ENCODE assay signal across 8 mouse cellular contexts in genomic region chr11:97415330-97415711, GRCm38 (mm10). TPM values are rescaled to one million over a fixed set of nuclear protein-coding genes. Genes with fewer than 3 reads are reported as not detected.
A peak's percentile ranks its signal among the peaks of the same experiment; 100 is the strongest.
DNase-seq lines count a peak whose midpoint lies in the region; ATAC-seq and TF ChIP-seq lines count a peak whose summit lies in the region.

Gene Arhgap23 (plus strand): TSS chr11:97415533.

- H3K4me1 ChIP-seq in MEL (ENCODE audit: control insufficient read depth in 1 of 2, insufficient read depth in 2 of 2, low read length in 2 of 2) = peaks cover 2 to 5% of the 10 kb centered on the region in 2 experiments; a peak in 1 of 4 replicates
- H3K4me1 ChIP-seq in embryonic facial prominence, embryonic 12.5 days = peaks cover 28% of the 10 kb centered on the region
- peaks cover 54% of the 10 kb centered on the region for H3K4me1 ChIP-seq in heart, embryonic 12.5 days (replicated peaks)
- peaks cover 6% of the 10 kb centered on the region; the same call in 1 of the 2 replicates for H3K4me1 ChIP-seq in lung, embryonic 16.5 days (replicated peaks; ENCODE audit: control insufficient read depth, insufficient read depth, low read length)

- no peaks in the 10 kb centered on the region for H3K9me3 ChIP-seq in MEL (replicated peaks; ENCODE audit: insufficient read depth, low read length)
- H3K9me3 ChIP-seq in embryonic facial prominence, embryonic 12.5 days = no peaks in the 10 kb centered on the region
- no peaks in the 10 kb centered on the region for H3K9me3 ChIP-seq in heart, embryonic 12.5 days (replicated peaks)
- no peaks in the 10 kb centered on the region for H3K9me3 ChIP-seq in lung, embryonic 16.5 days (ENCODE audit: control insufficient read depth, low read length)

- peak within 1 kb of the TSS; percentile 84 to 99 for H3K4me3 ChIP-seq in MEL (ENCODE audit: control insufficient read depth in 1 of 2, insufficient read depth in 1 of 2, low read depth in 2 of 2, low read length in 2 of 2)
- H3K4me3 ChIP-seq in embryonic facial prominence, embryonic 12.5 days = peak within 1 kb of the TSS; percentile 86
- H3K4me3 ChIP-seq in heart, embryonic 12.5 days = peak within 1 kb of the TSS; percentile 94
- peak within 1 kb of the TSS; percentile 90 for H3K4me3 ChIP-seq in lung, embryonic 16.5 days (ENCODE audit: low read length)

- TF ChIP-seq EP300 in MEL (IDR thresholded peaks at IDR 0.05; ENCODE audit: low read depth in 1 of 2, low read length in 2 of 2) = no peak

- peaks cover 3% of the 10 kb centered on the region; the same call in 1 of the 2 replicates for H3K79me2 ChIP-seq in MEL (ENCODE audit: control insufficient read depth, insufficient read depth, low read length, poor library complexity)

- H3K36me3 ChIP-seq in MEL (ENCODE audit: control insufficient read depth in 1 of 2, insufficient read depth in 2 of 2, low read length in 2 of 2) = peaks cover 0 to 2% of the 10 kb centered on the region in 2 experiments; a peak in 1 of 4 replicates
- H3K36me3 ChIP-seq in embryonic facial prominence, embryonic 12.5 days = no peaks in the 10 kb centered on the region
- H3K36me3 ChIP-seq in heart, embryonic 12.5 days = peaks cover under 1% of the 10 kb centered on the region; the same call in 1 of the 2 replicates
- no peaks in the 10 kb centered on the region for H3K36me3 ChIP-seq in lung, embryonic 16.5 days (ENCODE audit: control insufficient read depth, insufficient read depth, low read length)

- WGBS in embryonic facial prominence, embryonic 12.5 days = under 1% methylated on average over 29 of the region's 29 CpGs
- WGBS in heart, embryonic 12.5 days = under 1% methylated on average over 28 of the region's 29 CpGs
- under 1% methylated on average over 29 of the region's 29 CpGs for WGBS in lung, embryonic 16.5 days

- H3K27me3 ChIP-seq in MEL (ENCODE audit: control insufficient read depth in 1 of 2, insufficient read depth in 2 of 2, low read length in 2 of 2) = no peaks in the 10 kb centered on the region
- H3K27me3 ChIP-seq in embryonic facial prominence, embryonic 12.5 days = no peaks in the 10 kb centered on the region
- H3K27me3 ChIP-seq in heart, embryonic 12.5 days (replicated peaks) = no peaks in the 10 kb centered on the region
- H3K27me3 ChIP-seq in lung, embryonic 16.5 days (ENCODE audit: control insufficient read depth, insufficient read depth, low read depth, low read length) = no peaks in the 10 kb centered on the region

- TF ChIP-seq POLR2A in MEL (IDR thresholded peaks at IDR 0.05; ENCODE audit: control insufficient read depth in 1 of 2, insufficient read depth in 1 of 2, low read depth in 1 of 2, low read length in 2 of 2, poor library complexity in 1 of 2) = peak in 1 of 2 experiments; percentile 47; a peak in 1 of 4 replicates

- no peak for TF ChIP-seq RAD21 in MEL (IDR thresholded peaks at IDR 0.05; ENCODE audit: low read depth, low read length)

- ATAC-seq in embryonic facial prominence, embryonic 12.5 days (ENCODE audit: insufficient number of reproducible peaks, insufficient read depth, low FRiP score, low TSS enrichment) = peak; percentile 24
- peak; percentile 86 for ATAC-seq in heart, embryonic 12.5 days (ENCODE audit: insufficient number of reproducible peaks, low FRiP score)
- peak; percentile 92 for ATAC-seq in lung, embryonic 16.5 days (ENCODE audit: low read depth)
- ATAC-seq in cerebellum, adult (ENCODE audit: insufficient number of reproducible peaks, low FRiP score, low TSS enrichment) = no peak

- DNase-seq in 3T3-L1 (ENCODE audit: low read depth, low spot score) = peak; percentile 73
- peak; percentile 79 for DNase-seq in MEL (ENCODE audit: low read depth, low spot score)
- peak; percentile 87 for DNase-seq in kidney, postnatal 14 days
- DNase-seq in retina, embryonic 14.5 days (ENCODE audit: low spot score) = peak; percentile 89

- TF ChIP-seq CTCF in MEL (IDR thresholded peaks at IDR 0.05 in 2 of 3, conservative IDR thresholded peaks at IDR 0.05 in 1 of 3; ENCODE audit: control insufficient read depth in 1 of 3, insufficient read depth in 1 of 3, low read depth in 2 of 3, low read length in 3 of 3, poor library complexity in 1 of 3, severe bottlenecking in 1 of 3) = 0 out of 6 replicates have a peak, but pooled peaks of 1 of the 3 experiments have one; percentile 1

- peak within 1 kb of the TSS; percentile 81 for H3K4me2 ChIP-seq in embryonic facial prominence, embryonic 12.5 days (replicated peaks)
- H3K4me2 ChIP-seq in heart, embryonic 12.5 days = peak within 1 kb of the TSS; percentile 89
- peak within 1 kb of the TSS; percentile 67 for H3K4me2 ChIP-seq in lung, embryonic 16.5 days (ENCODE audit: low read depth, low read length)

- H3K27ac ChIP-seq in MEL (ENCODE audit: control insufficient read depth, low read depth, low read length) = 0 out of 2 replicates have a peak within 1 kb of the TSS, but pooled peaks have one; percentile 6
- H3K27ac ChIP-seq in embryonic facial prominence, embryonic 12.5 days = peak within 1 kb of the TSS; percentile 79
- H3K27ac ChIP-seq in heart, embryonic 12.5 days (ENCODE audit: poor library complexity, severe bottlenecking) = peak within 1 kb of the TSS; percentile 90
- H3K27ac ChIP-seq in lung, embryonic 16.5 days (ENCODE audit: low read length) = peak within 1 kb of the TSS; percentile 93

- peak within 1 kb of the TSS; percentile 79 for H3K9ac ChIP-seq in MEL (ENCODE audit: control insufficient read depth, low read depth, low read length, poor library complexity, severe bottlenecking)
- H3K9ac ChIP-seq in embryonic facial prominence, embryonic 12.5 days = peak within 1 kb of the TSS; percentile 83
- H3K9ac ChIP-seq in heart, embryonic 12.5 days = peak within 1 kb of the TSS; percentile 93
- H3K9ac ChIP-seq in lung, embryonic 16.5 days (ENCODE audit: low read length) = peak within 1 kb of the TSS; percentile 91

TF ChIP-seq in MEL, 35 proteins besides CTCF, POLR2A, EP300 and RAD21:
- peak; percentile 28 for TF ChIP-seq NELFE (IDR thresholded peaks at IDR 0.05; ENCODE audit: low read depth, low read length)
- no peak for TF ChIP-seq HCFC1 (IDR thresholded peaks at IDR 0.05; ENCODE audit: low read depth, low read length)
- TF ChIP-seq MEF2A (IDR thresholded peaks at IDR 0.05; ENCODE audit: extremely low read depth, insufficient replicate concordance, low read depth, low read length, poor library complexity, severe bottlenecking) = no peak
- TF ChIP-seq ZMIZ1 (IDR thresholded peaks at IDR 0.05; ENCODE audit: low read depth, low read length) = no peak
- 0 out of 2 replicates have a peak, but pooled peaks have one; percentile 16 for TF ChIP-seq SIN3A (IDR thresholded peaks at IDR 0.05; ENCODE audit: low read length)
- TF ChIP-seq USF2 (IDR thresholded peaks at IDR 0.05; ENCODE audit: borderline replicate concordance in 1 of 2, insufficient read depth in 1 of 2, low read depth in 1 of 2, low read length in 2 of 2) = no peak
- no peak for TF ChIP-seq TBP (IDR thresholded peaks at IDR 0.05; ENCODE audit: low read depth, low read length)
- 0 out of 2 replicates have a peak, but pooled peaks have one; percentile 3 for TF ChIP-seq TCF12 (IDR thresholded peaks at IDR 0.05; ENCODE audit: low read depth, low read length)
- no peak for TF ChIP-seq CHD1 (IDR thresholded peaks at IDR 0.05; ENCODE audit: low read depth, low read length)
- no peak for TF ChIP-seq TAL1 (IDR thresholded peaks at IDR 0.05; ENCODE audit: low read length)
- no peak for TF ChIP-seq GATA1 (IDR thresholded peaks at IDR 0.05; ENCODE audit: low read depth, low read length)

RNA-seq across cellular contexts. Expression of gene Arhgap23, which starts in this region (rescaled TPM):
- total RNA-seq in MEL (2012; rRNA removed) = 1.7 and 1.8 TPM in 2 replicates
- polyA plus RNA-seq in MEL (2012; ENCODE audit: insufficient read depth in 1 of 2, insufficient read length in 2 of 2, low read depth in 1 of 2, low replicate concordance in 2 of 2, missing spikeins in 1 of 2) = 1 to 10 TPM in 1 of 2 experiments, not detected in 1; 7.5 TPM
- 8.5 and 10.1 TPM in 2 replicates for polyA plus RNA-seq in embryonic facial prominence, embryonic 12.5 days (2016; fragmentation: Nextera tagmentation; extraction: Ambion mirVana)
- polyA plus RNA-seq in heart, embryonic 12.5 days (2016; fragmentation: Nextera tagmentation; extraction: Ambion mirVana) = 12.4 and 12.5 TPM in 2 replicates
- 5.2 and 5.4 TPM in 2 replicates for polyA plus RNA-seq in lung, embryonic 16.5 days (2015; fragmentation: Nextera tagmentation; extraction: Ambion mirVana)

Comparison
In these comparisons a context has a peak if more than half of its experiments do, and no peak if none do; other contexts are left out.
1. H3K27ac ChIP-seq: peak in every context shown above with its lines; median percentile 93 in lung, embryonic 16.5 days; 90 in heart, embryonic 12.5 days; 79 in embryonic facial prominence, embryonic 12.5 days; 6 in MEL.